Mouse (Mus musculus): ENCODE results near the gene Hoxb3.

Hoxb3 gene

GRCm38 (mm10) chr11:96318368-96319070 is 4.6 kb upstream of the Hoxb3 start:
- DNase-seq (ENCODE audit: low spot score) = no peak

GRCm38 (mm10) chr11:96319071-96319902 is 3.8 kb upstream of the Hoxb3 start:
- DNase-seq (ENCODE audit: low spot score) = no peak

- no peak for DNase-seq (ENCODE audit: low spot score)
Observed at GRCm38 (mm10) chr11:96319910-96320309, 3.2 kb upstream of the Hoxb3 start.

DNA sequence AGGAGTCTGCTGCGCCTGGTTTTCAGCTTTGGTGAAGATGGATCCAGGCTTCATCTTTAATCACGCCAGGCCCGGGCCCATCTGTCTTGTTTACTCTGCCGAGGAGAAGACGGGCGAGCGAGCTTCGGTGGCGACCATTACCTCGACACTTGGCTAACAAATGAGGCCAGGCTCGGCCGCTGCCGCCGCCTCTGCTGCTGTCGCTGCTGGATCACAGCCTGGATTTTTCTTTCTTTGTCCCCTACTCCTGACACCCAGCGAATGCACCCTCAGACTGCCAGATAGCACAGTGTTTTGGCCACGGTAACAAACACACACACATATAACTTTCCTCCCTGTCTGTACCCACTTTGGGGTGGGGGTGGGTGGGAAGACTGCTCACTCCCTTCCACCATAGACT is 2.4 kb upstream of the Hoxb3 start:
- no peak for DNase-seq (ENCODE audit: low spot score)

DNA sequence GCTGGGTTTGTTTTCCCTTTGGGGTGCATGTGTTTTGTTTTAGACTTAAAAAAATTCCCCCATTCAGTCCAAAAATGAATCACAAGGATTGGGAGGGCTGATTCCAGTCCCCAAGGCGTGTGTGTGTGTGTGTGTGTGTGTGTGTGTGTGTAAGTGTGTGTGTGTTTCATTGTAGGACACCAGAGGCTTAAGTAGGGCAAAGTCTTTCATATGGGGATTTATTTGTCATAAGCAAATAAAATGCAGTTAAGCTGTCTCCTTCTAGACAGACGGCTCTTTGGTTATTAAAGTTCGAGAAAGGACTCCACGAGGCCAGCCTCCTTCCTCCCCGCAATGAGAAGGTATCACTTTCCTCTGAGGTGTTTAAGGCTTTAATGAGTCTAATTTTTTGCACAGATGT is 1.3 kb upstream of the Hoxb3 start:
- DNase-seq (ENCODE audit: low spot score) = no peak

DNA sequence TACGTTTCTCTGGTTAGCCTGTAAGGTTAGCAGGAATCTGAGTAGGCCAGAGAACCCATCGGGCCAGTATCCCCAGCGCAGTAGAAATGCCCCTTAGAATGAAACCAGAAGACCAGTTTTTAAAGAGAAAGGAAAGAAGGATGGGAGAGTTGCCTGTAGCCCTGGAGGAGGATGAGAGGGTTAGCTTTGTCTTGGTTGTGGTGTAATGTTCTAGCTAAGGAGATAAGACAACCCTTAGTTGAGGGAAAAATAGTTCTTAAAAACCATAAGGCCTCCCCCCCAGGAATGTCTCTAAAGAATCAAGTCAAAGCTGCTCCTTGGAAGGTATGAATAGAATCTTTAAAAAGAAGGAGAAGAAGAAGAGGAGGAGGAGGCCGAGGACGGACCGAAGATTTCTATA is 388 bp upstream of the Hoxb3 start:
- DNase-seq (ENCODE audit: low spot score) = no peak

DNA sequence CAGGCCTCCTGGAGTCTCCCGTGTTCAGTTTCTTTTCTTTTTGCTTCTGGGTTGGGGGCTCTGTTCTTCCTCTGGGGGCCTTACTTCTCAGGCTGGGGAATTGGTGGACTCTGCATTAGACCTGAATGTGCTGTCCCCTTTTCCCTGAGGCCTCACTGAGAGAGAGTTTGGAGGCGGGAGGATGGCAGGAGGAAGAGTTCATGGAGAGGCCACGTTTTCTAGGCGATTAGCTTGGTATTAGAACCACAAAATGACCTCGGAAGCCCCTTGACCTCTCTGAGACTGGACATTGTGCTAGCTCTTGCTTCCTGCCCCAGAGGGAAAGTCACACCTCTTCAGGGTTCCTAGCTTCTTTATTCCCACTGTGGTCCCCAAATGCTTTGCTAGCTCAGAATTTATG is 999 bp downstream of the Hoxb3 start:
- DNase-seq (ENCODE audit: low spot score) = no peak

- DNase-seq (ENCODE audit: low spot score) = no peak
Observed at GRCm38 (mm10) chr11:96324965-96325364, 1.8 kb downstream of the Hoxb3 start.

- no peak for DNase-seq (ENCODE audit: low spot score)
Observed at GRCm38 (mm10) chr11:96325747-96326212, 2.7 kb downstream of the Hoxb3 start.

DNA sequence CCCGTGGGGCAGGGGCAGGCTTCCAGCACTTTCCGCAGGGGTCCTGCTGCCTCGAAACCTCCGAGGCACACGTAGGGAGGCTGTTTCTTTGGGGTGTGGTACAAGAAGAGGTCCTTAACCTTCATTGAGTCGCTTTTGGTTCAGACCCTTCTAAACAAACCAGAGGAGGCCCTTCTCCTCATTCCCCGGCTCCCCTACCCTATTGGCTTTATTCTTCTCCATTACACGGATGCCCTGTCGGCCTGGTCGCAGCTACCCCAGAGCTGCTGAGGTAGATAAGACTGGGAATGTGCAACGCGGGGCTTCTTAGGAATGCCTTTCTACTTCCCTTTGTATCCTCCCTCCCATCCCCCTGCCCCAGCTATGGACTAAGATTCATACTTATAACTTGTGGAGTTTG is 3.6 kb downstream of the Hoxb3 start:
- DNase-seq (ENCODE audit: low spot score) = no peak

DNA sequence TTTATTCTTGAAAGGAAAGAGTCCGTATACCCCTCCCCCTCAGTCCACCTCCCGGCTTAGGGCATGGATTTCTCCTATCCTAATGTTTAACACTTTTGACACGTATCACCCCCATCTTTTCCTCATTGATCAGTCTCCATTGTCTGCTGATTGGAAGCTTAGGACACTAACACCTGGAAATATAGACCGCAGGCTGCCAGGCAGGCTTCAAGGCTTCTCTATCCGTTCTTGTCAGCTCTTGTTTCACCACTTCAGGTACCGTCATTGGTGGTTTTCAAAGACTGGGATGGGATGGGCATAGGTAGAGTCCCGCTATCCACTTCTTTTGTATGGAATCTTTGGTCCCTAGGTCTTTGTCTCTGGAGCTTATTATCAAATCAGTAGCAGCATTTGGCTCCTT is 4.0 kb downstream of the Hoxb3 start:
- no peak for DNase-seq (ENCODE audit: low spot score)

DNA sequence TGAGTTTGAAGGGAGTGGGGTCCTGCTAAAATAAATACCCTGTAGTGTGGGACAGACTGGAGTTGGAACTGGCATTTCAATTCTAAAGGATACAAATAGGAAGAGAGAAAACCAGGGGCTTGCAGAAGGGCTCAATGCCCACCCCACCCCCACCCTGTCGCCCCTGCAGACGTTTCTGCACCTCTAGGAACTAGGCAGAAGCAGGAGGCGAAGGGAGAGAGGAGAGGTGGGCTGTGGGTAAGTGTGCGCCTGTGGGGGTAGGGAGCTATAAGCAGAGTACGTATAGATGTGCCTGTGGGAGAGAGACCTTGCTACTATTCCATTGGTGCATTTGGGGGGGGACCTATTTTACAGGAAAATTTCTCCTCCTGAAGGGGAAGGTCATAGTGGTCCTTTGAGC is 4.6 kb downstream of the Hoxb3 start:
- no peak for DNase-seq (ENCODE audit: low spot score)

DNA sequence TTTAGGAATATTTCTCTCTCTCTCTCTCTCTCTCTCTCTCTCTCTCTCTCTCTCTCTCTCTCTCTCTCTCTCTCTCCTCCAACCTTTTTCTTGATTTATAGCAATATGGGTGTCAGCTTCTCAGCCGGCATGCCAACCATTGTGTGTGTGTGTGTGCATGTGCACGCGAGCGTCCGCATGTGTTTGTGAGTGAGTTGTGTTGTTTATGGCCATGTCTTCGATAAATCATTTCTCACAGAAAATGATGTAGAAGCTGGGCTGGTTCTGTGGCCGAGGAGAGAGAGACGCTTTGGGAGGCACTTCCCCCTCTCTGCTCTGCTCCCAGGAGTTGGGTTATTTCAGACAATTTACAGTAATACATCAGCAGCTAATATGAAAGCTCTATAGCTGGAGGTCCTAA is 5.5 kb downstream of the Hoxb3 start:
- no peak for DNase-seq (ENCODE audit: low spot score)

- no peak for DNase-seq (ENCODE audit: low spot score)
Observed at GRCm38 (mm10) chr11:96332105-96332504, 9.0 kb downstream of the Hoxb3 start.

DNA sequence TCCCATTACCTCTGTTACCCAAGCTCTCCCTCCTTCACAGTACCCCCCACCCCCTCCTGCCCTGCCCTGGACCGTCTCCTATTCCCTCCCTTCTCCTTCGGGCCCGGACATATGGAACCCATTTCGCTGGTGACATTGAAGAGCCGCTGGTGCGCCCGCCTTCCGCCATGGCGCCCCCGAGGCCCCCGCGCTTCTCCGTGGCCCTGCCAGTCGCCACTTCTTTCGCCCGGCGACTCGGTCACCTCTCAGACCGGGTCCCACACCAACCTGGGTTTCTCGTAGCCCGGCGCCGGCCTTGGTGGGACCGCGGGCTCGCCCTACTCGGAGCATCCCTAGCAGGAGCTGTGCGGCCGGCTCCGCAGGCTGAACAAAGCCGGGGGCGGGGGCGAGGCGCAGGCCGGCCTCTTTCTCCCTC is 9.5 kb downstream of the Hoxb3 start:
- DNase-seq (ENCODE audit: low spot score) = no peak

DNA sequence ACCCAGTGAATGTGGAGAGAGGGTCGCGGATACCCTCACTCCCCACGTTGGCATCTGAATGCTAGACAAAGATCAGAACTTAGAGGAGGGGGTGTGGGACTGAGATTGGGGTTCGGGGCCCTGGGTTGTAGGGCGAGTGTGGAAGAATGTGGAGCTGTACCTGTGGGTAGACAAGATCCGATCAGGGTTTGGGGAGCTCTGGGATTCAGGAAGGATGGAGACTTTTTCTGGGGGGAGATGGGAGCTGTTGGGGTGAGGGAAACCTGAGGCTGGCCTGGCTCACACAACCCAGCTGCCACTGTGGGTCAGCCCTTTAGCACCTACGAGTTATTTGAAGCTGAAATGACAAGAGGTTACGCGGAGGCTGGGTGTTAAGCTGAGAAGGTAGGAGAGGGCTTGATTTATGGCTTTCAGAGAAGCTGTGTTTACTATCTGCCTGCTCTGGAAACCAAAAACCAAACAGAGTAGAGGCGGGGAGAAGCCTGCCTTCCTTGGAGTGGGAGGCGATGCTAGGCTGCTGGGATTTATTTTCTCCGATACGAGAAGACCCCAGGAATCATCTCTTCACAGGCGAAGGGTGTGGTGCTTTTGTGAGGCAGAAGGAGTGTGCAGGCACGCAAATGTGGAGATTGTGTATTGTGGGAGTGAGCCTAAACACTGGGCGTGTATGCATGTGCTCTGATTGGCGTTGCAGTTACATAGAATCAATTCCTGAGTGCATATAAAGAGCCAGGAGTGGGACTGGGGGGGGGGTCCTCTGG is 10.3 kb downstream of the Hoxb3 start:
- DNase-seq (ENCODE audit: low spot score) = no peak

- DNase-seq (ENCODE audit: low spot score) = no peak
Observed at GRCm38 (mm10) chr11:96334002-96334364, 10.9 kb downstream of the Hoxb3 start.

- DNase-seq (ENCODE audit: low spot score) = no peak
Observed at GRCm38 (mm10) chr11:96334998-96335397, 11.9 kb downstream of the Hoxb3 start.

GRCm38 (mm10) chr11:96336597-96336996 is 13.5 kb downstream of the Hoxb3 start:
- DNase-seq (ENCODE audit: low spot score) = no peak

- no peak for DNase-seq (ENCODE audit: low spot score)
Observed at GRCm38 (mm10) chr11:96337026-96337425, 13.9 kb downstream of the Hoxb3 start.

- DNase-seq (ENCODE audit: low spot score) = no peak
Observed at GRCm38 (mm10) chr11:96338957-96339855, 16.1 kb downstream of the Hoxb3 start.
